In the genomic region with DNA sequence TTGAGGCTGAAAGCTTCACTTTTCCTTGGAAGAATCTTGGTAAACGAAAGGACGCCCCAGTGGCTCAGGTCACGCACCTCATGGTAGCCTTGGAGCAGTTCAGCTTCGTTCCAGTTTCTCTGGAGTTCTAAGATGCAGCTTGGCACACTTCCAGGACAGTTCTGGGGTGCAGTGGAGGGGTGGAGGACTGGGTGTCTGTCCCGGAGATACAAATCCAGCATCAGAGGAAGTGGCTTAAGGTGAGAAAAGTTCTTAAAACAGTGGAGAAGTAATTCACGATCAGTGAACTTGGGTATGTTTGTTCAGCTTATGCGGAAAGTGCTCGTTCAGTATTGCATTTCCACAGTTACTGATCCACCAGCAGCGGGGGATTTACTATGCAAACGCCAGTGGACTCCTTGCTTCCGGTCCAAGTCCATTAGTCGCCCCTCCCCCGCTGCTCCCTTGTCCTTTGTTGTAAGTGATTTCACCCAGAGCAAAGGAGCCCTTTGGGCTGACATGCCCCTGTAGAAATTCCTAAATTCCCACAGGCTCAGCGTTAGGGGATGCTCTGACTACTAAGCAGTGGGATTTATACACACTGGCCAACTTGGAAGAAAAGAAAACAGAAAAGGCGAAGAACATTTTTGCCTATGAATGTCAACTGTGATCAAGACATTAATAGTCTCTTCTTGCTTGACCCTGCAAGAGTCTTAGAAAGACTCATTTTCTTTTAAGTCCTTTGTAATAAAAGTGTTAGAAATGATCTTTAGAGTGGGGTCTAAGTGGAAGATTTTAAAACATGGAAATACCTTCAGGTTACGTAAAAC, we compare ENCODE assay signal across 9 mouse cellular contexts.
A peak's percentile ranks its signal among the peaks of the same experiment; 100 is the strongest.
DNase-seq lines count a peak whose midpoint lies in the region; ATAC-seq lines count a peak whose summit lies in the region.
"Had no signal": no experiment of that assay in that cellular context is flagged by ENCODE, and none has a peak within 500 bp of the region (broad histone marks: within the 10 kb centered on the region; RNA-seq: fewer than 3 reads in every experiment).

No protein-coding gene starts in this region.

- peak; percentile 3 for DNase-seq in thymus, postnatal 4 days
- DNase-seq in thymus, postnatal 10 days (ENCODE audit: low spot score in 2 of 2): no peak
- peak; percentile 87 for DNase-seq in forebrain, embryonic 14.5 days (ENCODE audit: low spot score)
- peak; percentile 78 for DNase-seq in hindbrain, embryonic 10.5 days (ENCODE audit: low spot score)
- DNase-seq in layer of hippocampus, adult 9-11 months: peak; percentile 62
- DNase-seq in lung, adult 18-20 months: peak; percentile 26 to 41
- peak; percentile 43 to 70 for DNase-seq in right cerebral cortex, adult 2 months (ENCODE audit: low spot score in 2 of 2)
- no peak for DNase-seq in spleen, postnatal 36 days (ENCODE audit: low spot score in 2 of 2)

- WGBS in forebrain, embryonic 14.5 days: 6% methylated on average over 16 of the region's 16 CpGs
- WGBS in hindbrain, embryonic 10.5 days: 10% methylated on average over 16 of the region's 16 CpGs

- no peaks in the 10 kb centered on the region for H3K27me3 ChIP-seq in forebrain, embryonic 14.5 days (replicated peaks; ENCODE audit: control insufficient read depth, insufficient read depth, low read length)
- no peaks in the 10 kb centered on the region for H3K27me3 ChIP-seq in hindbrain, embryonic 10.5 days (ENCODE audit: insufficient read depth, poor library complexity, severe bottlenecking)

- peak; percentile 90 for ATAC-seq in forebrain, embryonic 14.5 days
- ATAC-seq: Patski had no signal

- H3K4me2 ChIP-seq in forebrain, embryonic 14.5 days (ENCODE audit: low read length): peak overlapping the region; percentile 60

- H3K9ac ChIP-seq in forebrain, embryonic 14.5 days (ENCODE audit: low read length): peak overlapping the region; percentile 55

- H3K36me3 ChIP-seq in forebrain, embryonic 14.5 days (ENCODE audit: control insufficient read depth, insufficient read depth, low read length): no peaks in the 10 kb centered on the region
- H3K36me3 ChIP-seq in hindbrain, embryonic 10.5 days: no peaks in the 10 kb centered on the region

- no peaks in the 10 kb centered on the region for H3K4me1 ChIP-seq in forebrain, embryonic 14.5 days (ENCODE audit: control insufficient read depth, insufficient read depth, low read length)
- peaks cover 22% of the 10 kb centered on the region for H3K4me1 ChIP-seq in hindbrain, embryonic 10.5 days (replicated peaks)

- H3K9me3 ChIP-seq in forebrain, embryonic 14.5 days (replicated peaks; ENCODE audit: control insufficient read depth, low read length): no peaks in the 10 kb centered on the region
- H3K9me3 ChIP-seq in hindbrain, embryonic 10.5 days: no peaks in the 10 kb centered on the region

- peak overlapping the region; percentile 35 for H3K4me3 ChIP-seq in forebrain, embryonic 14.5 days (ENCODE audit: low read depth, low read length)
- H3K4me3 ChIP-seq in hindbrain, embryonic 10.5 days: peak overlapping the region; percentile 62

- H3K27ac ChIP-seq in forebrain, embryonic 14.5 days (ENCODE audit: low read depth, low read length): peak overlapping the region; percentile 53; the same call in 1 of the 2 replicates
- H3K27ac ChIP-seq in hindbrain, embryonic 10.5 days: peak overlapping the region; percentile 88

Comparison
In these comparisons a context has a peak if more than half of its experiments do, and no peak if none do; other contexts are left out.
1. DNase-seq: peak in thymus, postnatal 4 days (single experiment), forebrain, embryonic 14.5 days (single experiment), hindbrain, embryonic 10.5 days (single experiment), layer of hippocampus, adult 9-11 months (single experiment), lung, adult 18-20 months (2 of 2) and right cerebral cortex, adult 2 months (2 of 2); none in thymus, postnatal 10 days (0 of 2) and spleen, postnatal 36 days (0 of 2).